ENCODE assay signal across 8 mouse cellular contexts in genomic region chr13:21855698-21856162, GRCm38 (mm10). TPM values are rescaled to one million over a fixed set of nuclear protein-coding genes. Genes with fewer than 3 reads are reported as not detected.
DNase-seq lines count a peak whose midpoint lies in the region; ATAC-seq lines count a peak whose summit lies in the region.

No protein-coding gene starts in this region.

- H3K4me2 ChIP-seq in lung, embryonic 15.5 days, result peak overlapping the region; percentile 49
- H3K4me2 ChIP-seq in forebrain, embryonic 15.5 days (replicated peaks), result peak overlapping the region; percentile 41
- peak overlapping the region; percentile 46 for H3K4me2 ChIP-seq in intestine, embryonic 15.5 days (replicated peaks)

- no peak for ATAC-seq in lung, embryonic 15.5 days (ENCODE audit: borderline replicate concordance, extremely low read depth, low FRiP score, low TSS enrichment)
- ATAC-seq in cerebellum, adult (ENCODE audit: insufficient number of reproducible peaks, low FRiP score, low TSS enrichment), result peak; percentile 49; the same call in 1 of the 2 replicates
- ATAC-seq in forebrain, embryonic 15.5 days (replicated peaks), result 0 out of 2 replicates have a peak, but pooled peaks have one; percentile 57
- peak; percentile 73 for ATAC-seq in intestine, embryonic 15.5 days

- 0 out of 2 replicates have a peak, but pooled peaks cover 4% of the 10 kb centered on the region for H3K4me1 ChIP-seq in lung, embryonic 15.5 days
- H3K4me1 ChIP-seq in forebrain, embryonic 15.5 days, result 0 out of 2 replicates have a peak, but pooled peaks cover 5% of the 10 kb centered on the region
- no peaks in the 10 kb centered on the region for H3K4me1 ChIP-seq in intestine, embryonic 15.5 days (replicated peaks)

- no peaks in the 10 kb centered on the region for H3K27me3 ChIP-seq in lung, embryonic 15.5 days
- H3K27me3 ChIP-seq in forebrain, embryonic 15.5 days, result no peaks in the 10 kb centered on the region
- H3K27me3 ChIP-seq in intestine, embryonic 15.5 days (replicated peaks), result no peaks in the 10 kb centered on the region

- no peak overlapping the region for H3K9ac ChIP-seq in lung, embryonic 15.5 days
- H3K9ac ChIP-seq in forebrain, embryonic 15.5 days (replicated peaks), result 0 out of 2 replicates have a peak overlapping the region, but pooled peaks have one; percentile 34
- 0 out of 2 replicates have a peak overlapping the region, but pooled peaks have one; percentile 3 for H3K9ac ChIP-seq in intestine, embryonic 15.5 days

- peak overlapping the region; percentile 40 for H3K4me3 ChIP-seq in lung, embryonic 15.5 days
- H3K4me3 ChIP-seq in forebrain, embryonic 15.5 days, result peak overlapping the region; percentile 42
- peak overlapping the region; percentile 31 for H3K4me3 ChIP-seq in intestine, embryonic 15.5 days (replicated peaks)

- 2% methylated on average over 15 of the region's 15 CpGs for WGBS in lung, embryonic 15.5 days
- 1% methylated on average over 15 of the region's 15 CpGs for WGBS in forebrain, embryonic 15.5 days
- 2% methylated on average over 15 of the region's 15 CpGs for WGBS in intestine, embryonic 15.5 days

- intact Hi-C loops in left cerebral cortex, postnatal 4 days (cut with DNase I), result loop anchor here (10.0 kb wide), 1 partner anchor 169 kb away; no protein-coding TSS in a partner anchor

- DNase-seq in lung, postnatal 4 days, result no peak
- DNase-seq in left cerebral cortex, postnatal 4 days, result peak; percentile 8
- peak; percentile 22 to 25 for DNase-seq in natural killer cell, adult 2 months (ENCODE audit: low spot score in 2 of 2)
- DNase-seq in thymus, postnatal 4 days, result peak; percentile 31

- no peaks in the 10 kb centered on the region for H3K9me3 ChIP-seq in lung, embryonic 15.5 days
- no peaks in the 10 kb centered on the region for H3K9me3 ChIP-seq in forebrain, embryonic 15.5 days
- H3K9me3 ChIP-seq in intestine, embryonic 15.5 days, result no peaks in the 10 kb centered on the region

- H3K27ac ChIP-seq in lung, embryonic 15.5 days, result no peak overlapping the region
- no peak overlapping the region for H3K27ac ChIP-seq in forebrain, embryonic 15.5 days (replicated peaks)
- H3K27ac ChIP-seq in intestine, embryonic 15.5 days, result no peak overlapping the region

- H3K36me3 ChIP-seq in lung, embryonic 15.5 days, result no peaks in the 10 kb centered on the region
- no peaks in the 10 kb centered on the region for H3K36me3 ChIP-seq in forebrain, embryonic 15.5 days
- no peaks in the 10 kb centered on the region for H3K36me3 ChIP-seq in intestine, embryonic 15.5 days

RNA-seq across cellular contexts. Expression of gene Hist1h2br, which starts 22.2 kb away (rescaled TPM):
- polyA plus RNA-seq in lung, embryonic 15.5 days (2015; fragmentation: Nextera tagmentation; extraction: Ambion mirVana), result 26.7 and 30.8 TPM in 2 replicates
- 11.5 and 15.4 TPM in 2 replicates for polyA plus RNA-seq in forebrain, embryonic 15.5 days (2015; fragmentation: Nextera tagmentation; extraction: Ambion mirVana)
- 15.0 and 16.4 TPM in 2 replicates for polyA plus RNA-seq in intestine, embryonic 15.5 days (2015; fragmentation: Nextera tagmentation; extraction: Ambion mirVana)
- total RNA-seq in left cerebral cortex, postnatal 4 days (2021), result 100 to 1,000 TPM; 106 to 108 TPM

RNA-seq across cellular contexts. Expression of gene Hist1h2ap, which starts 22.4 kb away (rescaled TPM):
- polyA plus RNA-seq in lung, embryonic 15.5 days (2015; fragmentation: Nextera tagmentation; extraction: Ambion mirVana), result 3,976 and 4,351 TPM in 2 replicates
- 1,855 and 2,360 TPM in 2 replicates for polyA plus RNA-seq in forebrain, embryonic 15.5 days (2015; fragmentation: Nextera tagmentation; extraction: Ambion mirVana)
- 2,704 and 3,243 TPM in 2 replicates for polyA plus RNA-seq in intestine, embryonic 15.5 days (2015; fragmentation: Nextera tagmentation; extraction: Ambion mirVana)
- total RNA-seq in left cerebral cortex, postnatal 4 days (2021), result 100 to 1,000 TPM; 184 to 208 TPM

RNA-seq across cellular contexts. Expression of gene Hist1h4n, which starts 23.7 kb away (rescaled TPM):
- polyA plus RNA-seq in lung, embryonic 15.5 days (2015; fragmentation: Nextera tagmentation; extraction: Ambion mirVana), result 19.5 and 22.5 TPM in 2 replicates
- 6.1 and 9.4 TPM in 2 replicates for polyA plus RNA-seq in forebrain, embryonic 15.5 days (2015; fragmentation: Nextera tagmentation; extraction: Ambion mirVana)
- 12.0 and 15.9 TPM in 2 replicates for polyA plus RNA-seq in intestine, embryonic 15.5 days (2015; fragmentation: Nextera tagmentation; extraction: Ambion mirVana)
- total RNA-seq in left cerebral cortex, postnatal 4 days (2021), result 10 to 100 TPM; 34.5 to 43.1 TPM

RNA-seq across cellular contexts. Expression of gene Hist1h4m, which starts 44.2 kb away (rescaled TPM):
- polyA plus RNA-seq in lung, embryonic 15.5 days (2015; fragmentation: Nextera tagmentation; extraction: Ambion mirVana), result not detected in 2 replicates
- not detected in 2 replicates for polyA plus RNA-seq in forebrain, embryonic 15.5 days (2015; fragmentation: Nextera tagmentation; extraction: Ambion mirVana)
- polyA plus RNA-seq in intestine, embryonic 15.5 days (2015; fragmentation: Nextera tagmentation; extraction: Ambion mirVana), result not detected in 2 replicates
- total RNA-seq in left cerebral cortex, postnatal 4 days (2021), result 100 to 1,000 TPM; 320 to 409 TPM

RNA-seq across cellular contexts. Expression of gene Hist1h2ao, which starts 45.5 kb away (rescaled TPM):
- 1.7 TPM in 1 of 2 replicates, not detected in the other for polyA plus RNA-seq in lung, embryonic 15.5 days (2015; fragmentation: Nextera tagmentation; extraction: Ambion mirVana)
- 1.8 TPM in 1 of 2 replicates, not detected in the other for polyA plus RNA-seq in forebrain, embryonic 15.5 days (2015; fragmentation: Nextera tagmentation; extraction: Ambion mirVana)
- polyA plus RNA-seq in intestine, embryonic 15.5 days (2015; fragmentation: Nextera tagmentation; extraction: Ambion mirVana), result 1.7 TPM in 1 of 2 replicates, not detected in the other
- total RNA-seq in left cerebral cortex, postnatal 4 days (2021), result not detected

Comparison
In these comparisons a context has a peak if more than half of its experiments do, and no peak if none do; other contexts are left out.
1. DNase-seq: peak in left cerebral cortex, postnatal 4 days (single experiment), natural killer cell, adult 2 months (2 of 2) and thymus, postnatal 4 days (single experiment); none in lung, postnatal 4 days (0 of 2).
2. Peak in every context shown above with its lines, with median percentiles within 50 percentile points of each other: H3K4me2 ChIP-seq and H3K4me3 ChIP-seq.